Mouse (Mus musculus) ZHBTc4 (cell line): Measurements from ENCODE around the gene Rxfp4.

Experiments
- DNase-seq: peaks from one replicate; pipeline ENCODE4 v3.0.0-alpha.2; 2011; ENCODE audit warnings: low read depth, low spot score

Gene Rxfp4

DNA sequence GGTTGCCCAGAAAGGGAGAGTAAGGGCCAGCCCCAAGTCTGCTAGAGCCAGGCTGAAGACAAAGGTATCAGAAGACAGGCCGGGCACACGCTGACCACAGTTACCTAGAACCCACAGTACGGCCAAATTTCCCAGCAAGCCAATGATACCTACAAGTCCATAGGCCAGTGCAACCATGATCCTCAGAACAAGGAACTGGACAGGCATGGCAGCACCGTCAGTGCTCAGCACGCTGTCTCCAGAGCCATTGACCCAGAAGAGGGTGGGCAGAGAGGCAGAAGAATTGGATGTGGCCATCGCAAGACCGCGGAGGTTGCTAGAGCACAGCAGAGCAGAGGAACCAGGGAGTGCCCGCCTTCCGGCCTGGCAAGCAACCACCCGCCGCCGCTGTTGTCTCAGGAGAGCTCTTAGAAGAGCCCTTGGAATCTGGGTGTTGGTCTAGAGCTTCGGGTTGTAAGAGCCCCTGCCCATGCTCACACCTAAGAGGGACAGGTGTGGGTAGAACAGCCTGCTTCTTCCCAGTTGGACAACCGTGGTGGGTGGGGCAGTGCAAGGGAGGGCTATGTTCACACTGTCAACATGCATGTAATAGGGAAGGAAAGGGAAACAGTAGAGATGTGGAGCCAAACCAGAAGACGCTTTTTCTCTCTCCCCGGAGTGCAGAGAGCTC, at the start of gene Rxfp4:
Gene Rxfp4 (minus strand): TSS at position 297 of the 670 bp plus-strand sequence.
- peak; percentile 33 for DNase-seq

DNA sequence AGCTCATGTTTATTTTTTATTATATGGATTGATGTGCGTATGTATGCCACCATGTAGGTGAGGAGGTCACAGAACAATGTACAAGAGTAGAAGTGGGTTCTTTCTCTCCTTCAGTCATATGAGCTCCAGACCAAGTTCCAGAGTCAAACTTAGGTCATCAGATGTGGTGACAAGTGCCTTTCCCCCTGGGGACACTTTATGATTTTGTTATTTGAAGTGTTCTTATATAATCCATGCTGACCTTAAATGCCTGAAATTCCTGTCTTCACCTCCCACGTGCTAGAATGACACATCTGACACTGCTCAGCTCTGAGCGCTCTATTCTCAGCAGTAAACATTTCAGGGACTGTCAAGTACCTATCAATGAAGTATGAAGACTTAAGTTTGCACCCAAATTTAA, 48.3 kb upstream of the Rxfp4 start:
- no peak for DNase-seq

DNA sequence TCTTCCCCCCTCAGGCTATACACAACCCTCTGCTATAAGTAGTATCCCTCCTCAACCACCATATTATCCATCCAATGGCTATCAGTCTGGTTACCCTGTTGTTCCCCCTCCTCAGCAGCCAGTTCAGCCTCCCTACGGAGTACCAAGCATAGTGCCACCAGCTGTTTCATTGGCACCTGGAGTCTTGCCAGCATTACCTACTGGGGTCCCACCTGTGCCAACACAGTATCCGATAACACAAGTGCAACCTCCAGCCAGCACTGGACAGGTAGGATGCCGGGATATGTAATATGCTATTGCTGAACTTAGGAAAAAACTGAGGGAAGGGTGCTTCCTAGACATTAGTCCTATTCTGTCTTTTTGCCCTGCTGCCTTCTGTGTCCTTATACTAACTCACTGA, 47.3 kb upstream of the Rxfp4 start:
- no peak for DNase-seq

DNA sequence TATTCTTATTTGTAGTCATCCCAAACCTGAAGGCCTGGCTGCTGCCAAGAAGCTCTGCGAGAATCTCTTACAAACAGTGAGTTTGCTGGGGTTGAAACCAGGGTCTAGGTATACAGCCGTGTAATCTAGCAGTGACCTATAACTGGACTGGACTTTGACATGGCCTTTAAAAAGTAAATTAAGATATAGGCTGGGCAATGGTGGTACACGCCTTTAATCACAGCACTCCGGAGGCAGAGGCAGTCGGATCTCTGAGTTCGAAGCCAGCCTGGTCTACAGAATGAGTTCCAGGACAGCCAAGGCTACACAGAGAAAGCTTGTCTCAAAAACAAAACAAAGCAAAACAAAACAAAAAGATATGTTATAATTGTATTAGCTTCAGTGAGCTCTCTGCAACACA, 45.9 kb upstream of the Rxfp4 start:
- DNase-seq, result no peak

DNA sequence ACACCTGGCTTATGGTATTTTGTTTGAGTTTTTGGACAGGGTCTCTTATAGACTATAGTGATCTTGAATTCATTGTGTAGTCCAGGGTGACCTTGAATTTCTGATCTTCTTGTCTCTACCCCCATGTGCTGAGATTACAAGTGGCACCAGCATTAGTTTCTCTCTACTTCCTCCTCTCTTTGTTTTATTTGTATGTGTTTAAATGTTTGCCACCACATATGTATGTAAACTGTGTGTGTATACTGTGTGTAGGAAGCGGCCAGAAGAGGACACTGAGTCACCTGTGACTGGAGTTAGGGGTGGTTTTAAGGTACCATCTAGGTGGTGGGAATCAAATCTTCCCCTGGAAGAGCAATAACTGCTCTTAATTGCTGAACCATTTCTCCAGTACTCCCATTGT, 45.1 kb upstream of the Rxfp4 start:
- DNase-seq, result no peak

DNA sequence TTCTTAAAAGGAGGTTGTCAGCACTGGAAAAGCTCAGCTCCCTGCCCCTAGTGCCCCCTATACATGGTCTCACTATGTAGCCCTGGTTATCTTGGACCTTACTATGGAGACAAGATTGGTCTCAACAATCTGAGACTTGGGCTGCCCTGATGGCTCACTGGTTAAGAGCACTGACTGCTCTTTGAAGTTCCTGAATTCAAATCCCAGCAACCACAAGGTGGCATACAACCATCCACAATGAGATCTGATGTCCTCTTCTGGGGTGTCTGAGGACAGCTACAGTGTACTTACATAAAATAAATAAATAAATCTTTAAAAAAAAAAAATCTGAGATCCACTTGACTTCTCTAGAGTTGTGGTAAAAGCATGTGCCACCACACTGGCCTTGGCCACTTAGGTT, 42.6 kb upstream of the Rxfp4 start:
- DNase-seq, result no peak

DNA sequence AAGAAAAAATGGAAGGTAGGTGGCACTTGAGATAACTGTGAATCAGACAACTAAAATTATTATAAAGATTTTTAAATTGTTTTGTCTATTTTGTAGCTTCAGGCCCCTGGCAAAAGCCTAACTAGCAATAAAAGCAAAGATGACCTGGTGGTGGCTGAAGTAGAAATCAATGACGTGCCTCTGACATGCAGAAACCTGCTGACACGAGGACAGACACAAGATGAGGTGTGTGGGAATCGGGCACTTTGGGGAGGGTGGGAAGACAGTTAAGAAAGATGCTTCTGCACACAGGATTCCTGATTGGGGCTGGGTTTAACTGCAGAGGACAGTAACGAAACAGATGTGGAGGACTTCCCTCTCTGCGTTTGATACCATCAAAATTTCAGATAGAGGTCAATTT, 36.1 kb upstream of the Rxfp4 start:
- no peak for DNase-seq

DNA sequence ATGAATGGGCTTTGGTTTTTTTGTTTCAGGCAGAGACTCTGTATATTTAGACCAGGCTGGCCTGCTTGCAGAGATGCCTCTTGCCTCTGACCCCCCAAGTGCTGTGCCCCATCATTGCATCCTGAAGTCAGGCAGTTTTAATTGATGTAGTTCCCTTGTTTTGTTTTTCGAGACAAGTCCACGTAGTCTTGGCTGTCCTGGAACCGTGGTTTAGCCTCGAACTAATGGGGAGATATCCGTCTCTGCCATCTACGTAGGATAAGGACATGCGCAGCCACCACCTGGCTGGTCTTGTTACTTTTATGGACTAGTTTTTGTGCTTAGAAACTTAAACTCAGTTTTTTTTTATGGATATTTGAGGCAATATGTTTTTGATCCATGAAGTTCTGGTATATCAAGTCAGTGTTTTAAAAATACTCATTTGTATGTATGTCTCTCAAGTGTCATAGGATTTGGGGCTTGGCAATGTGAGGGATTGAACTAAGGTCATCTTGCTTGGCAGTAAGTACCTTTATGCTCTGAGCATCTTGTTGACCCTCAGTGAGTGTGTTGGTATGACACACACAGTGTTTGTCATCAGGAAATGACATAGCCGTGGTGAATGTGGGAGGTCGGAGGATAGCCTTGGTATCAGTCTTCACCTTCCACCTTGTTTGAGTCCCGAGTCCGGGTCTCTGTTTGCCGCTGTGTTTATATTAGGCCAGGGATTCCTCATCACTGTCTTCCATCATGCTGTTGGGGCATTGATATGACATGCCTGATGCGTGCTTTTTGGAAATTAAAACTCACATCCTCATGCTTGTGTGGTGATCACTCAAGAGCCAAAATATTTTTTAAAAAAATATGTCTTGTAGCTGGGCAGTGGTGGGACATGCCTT, 34.0 kb upstream of the Rxfp4 start:
- DNase-seq, result no peak

DNA sequence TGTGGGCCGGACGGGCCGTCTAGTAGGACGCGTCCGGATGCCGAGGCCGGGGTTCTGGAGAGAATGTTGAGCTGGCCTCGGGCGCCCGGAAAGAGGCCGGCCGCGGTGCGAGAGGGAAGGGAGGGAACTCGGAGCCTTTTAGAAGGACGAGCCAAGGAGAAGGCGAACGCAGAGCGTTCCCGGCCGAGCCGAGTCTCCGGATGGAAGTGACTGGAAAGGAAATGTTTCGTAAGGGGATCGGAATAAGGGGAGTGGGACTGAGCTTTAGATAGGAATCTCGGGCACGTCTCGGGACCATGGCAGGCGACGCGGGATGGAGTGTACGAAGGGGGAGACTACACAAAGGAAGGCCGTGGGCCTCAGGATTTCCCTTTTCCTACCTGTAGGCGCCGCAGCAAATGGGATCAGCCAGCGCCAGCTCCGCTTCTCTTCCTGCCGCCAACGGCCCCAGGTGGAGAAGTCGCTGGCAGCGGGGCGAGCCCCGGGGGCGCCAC, 33.1 kb upstream of the Rxfp4 start:
- peak; percentile 82 for DNase-seq

DNA sequence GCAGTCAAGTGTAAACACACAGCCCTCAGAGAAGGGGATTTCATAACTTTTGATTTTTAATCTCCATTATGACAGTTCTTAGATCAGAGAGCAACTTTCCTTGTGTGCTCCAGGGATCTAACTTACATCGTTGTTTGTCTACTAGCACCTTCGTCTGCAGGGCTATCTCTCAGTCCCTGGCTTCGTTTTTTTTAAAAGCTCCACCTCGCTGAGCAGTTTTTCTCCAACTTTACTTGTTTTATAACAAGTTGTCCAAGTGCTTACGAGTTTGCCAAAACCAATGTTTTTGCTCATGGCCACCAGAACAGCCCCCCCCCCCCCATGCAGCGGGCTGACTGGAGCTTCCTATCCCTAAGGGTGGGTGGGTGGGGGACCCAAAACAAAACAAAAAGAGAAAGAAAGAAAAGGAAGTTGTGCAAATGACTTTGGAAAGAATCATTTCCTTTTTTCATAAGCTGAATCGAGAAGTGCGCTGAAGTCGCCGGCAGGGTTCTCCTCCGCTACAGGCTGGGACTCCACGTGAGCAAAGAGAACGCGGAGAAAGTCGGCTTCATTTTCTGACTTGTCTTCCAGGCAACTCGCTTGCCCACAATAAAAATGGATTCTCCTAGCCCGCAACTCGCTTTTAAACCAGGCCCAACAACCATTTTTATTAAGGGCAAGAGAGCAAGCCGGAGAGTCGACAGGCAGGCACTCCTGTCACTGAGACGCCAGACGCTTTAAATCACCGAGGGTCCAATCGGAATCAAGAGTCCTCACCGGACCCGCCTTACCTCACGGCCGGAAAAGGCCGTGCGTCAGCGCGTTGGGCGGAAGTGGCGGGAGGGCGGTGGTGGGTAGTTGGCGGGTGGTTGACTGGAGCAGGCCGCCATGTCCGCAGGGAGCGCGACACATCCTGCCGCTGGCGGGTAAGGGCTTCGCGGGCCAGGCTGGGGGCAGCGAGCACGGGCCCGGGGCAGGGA, 32.3 kb upstream of the Rxfp4 start, which contains the start of gene Khdc4:
Gene Khdc4 (plus strand): TSS at position 824 of the 962 bp plus-strand sequence.
- peak; percentile 100 for DNase-seq

DNA sequence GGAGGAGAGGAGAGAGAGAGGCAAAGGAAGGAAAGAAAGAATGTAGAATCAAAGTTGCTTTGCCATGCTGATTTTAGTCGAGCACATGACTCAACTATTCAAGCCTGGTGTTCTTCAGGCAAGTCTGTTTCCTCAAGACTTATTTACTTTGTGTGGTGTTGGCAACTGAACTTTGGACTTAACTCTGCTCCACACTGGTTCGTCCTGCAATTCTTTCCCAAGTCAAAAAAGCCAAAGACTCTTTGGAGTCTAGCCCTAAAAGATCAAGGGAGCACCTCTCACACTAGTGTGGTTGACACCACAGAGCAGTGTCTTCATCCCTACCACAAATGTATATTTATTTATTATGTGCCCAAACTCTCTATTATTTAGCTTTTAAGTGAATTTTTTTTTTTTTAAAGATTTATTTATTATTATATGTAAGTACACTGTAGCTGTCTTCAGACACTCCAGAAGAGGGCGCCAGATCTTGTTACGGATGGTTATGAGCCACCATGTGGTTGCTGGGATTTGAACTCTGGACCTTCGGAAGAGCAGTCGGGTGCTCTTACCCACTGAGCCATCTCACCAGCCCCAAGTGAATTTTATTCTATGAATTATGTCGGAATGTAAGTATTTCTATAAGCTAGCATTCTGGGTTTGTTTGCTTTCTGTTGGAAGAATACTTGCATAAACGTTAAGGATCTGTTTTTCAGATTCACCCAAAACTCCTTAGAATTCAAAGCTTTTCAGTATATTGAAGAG, 31.5 kb upstream of the Rxfp4 start:
- no peak for DNase-seq

DNA sequence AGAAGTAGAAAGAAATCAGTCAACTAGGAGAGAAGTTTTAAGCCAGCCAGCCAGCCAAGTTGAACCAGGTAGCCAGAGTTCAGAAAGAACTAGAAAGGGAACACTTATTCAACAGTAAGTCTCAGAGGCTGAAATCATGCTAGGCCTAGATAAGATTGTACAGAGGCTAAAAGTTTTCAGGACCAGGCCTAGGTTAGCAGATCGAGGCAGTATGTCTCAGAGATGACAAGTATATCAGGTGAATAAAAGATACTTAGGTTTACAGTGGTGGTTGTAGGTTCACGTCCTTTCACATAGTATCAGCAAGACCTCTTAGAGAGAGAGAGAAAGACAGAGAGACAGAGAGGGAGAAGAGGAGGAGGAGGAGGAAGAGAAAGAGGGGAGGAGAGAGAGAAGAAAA, 30.9 kb upstream of the Rxfp4 start:
- no peak for DNase-seq

DNA sequence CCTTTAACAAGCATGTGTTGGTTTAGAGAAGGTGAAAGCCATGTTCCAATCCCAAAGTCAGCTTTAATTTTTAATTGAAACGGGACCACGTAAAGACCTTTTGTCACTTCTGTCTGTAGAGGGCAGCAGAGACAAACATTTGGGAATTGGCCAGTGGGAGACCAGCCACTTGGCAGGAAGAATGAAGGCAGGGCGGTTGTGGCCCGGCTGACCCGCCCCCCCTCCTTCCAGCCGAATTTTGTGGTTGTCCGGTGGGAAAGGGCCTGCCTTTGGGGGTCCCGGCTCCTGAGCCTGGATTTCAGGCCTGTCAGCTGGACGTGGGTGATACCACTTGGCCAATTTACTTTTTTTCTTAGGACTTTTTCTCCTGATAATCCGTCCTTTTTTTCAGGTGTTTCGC, 24.5 kb upstream of the Rxfp4 start:
- peak; percentile 88 for DNase-seq

DNA sequence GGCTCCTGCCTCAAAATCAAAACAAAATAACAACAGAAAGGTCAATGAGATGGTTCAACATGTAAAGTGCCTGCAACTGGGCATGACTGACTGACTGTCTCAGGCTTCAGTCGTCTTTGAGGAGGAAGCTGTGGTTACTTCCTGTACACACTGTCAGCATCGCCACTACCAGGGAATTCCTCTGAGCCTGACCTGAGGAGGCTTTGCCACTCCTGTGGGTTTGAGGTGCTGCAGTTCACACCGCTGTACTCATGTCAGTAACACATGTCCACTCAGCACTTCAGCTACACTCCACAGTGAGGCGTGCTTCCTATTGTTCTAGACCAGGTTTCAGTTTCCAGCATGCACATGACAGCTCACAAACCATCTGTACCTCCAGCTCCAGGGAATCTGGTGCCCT, 11.2 kb upstream of the Rxfp4 start:
- no peak for DNase-seq

DNA sequence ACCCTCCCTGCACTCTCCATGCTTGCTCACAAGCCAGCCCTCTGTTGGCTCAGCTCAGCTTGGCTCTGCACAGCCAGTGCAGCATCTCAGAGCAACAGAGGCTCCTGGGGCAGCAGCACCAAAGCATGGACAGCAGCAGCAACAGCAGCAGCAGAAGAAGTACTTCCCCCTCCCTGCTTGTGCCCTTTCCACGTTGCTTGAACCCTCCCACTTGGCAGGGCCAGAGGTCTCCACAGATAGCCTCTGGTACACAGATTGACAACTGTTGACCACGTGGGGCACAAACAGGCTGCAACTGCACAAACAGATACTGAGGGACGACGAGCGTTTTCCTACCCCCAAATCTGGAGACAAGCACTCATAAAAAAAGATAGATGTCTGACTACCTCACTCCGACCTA, 6.9 kb upstream of the Rxfp4 start:
- DNase-seq, result no peak

DNA sequence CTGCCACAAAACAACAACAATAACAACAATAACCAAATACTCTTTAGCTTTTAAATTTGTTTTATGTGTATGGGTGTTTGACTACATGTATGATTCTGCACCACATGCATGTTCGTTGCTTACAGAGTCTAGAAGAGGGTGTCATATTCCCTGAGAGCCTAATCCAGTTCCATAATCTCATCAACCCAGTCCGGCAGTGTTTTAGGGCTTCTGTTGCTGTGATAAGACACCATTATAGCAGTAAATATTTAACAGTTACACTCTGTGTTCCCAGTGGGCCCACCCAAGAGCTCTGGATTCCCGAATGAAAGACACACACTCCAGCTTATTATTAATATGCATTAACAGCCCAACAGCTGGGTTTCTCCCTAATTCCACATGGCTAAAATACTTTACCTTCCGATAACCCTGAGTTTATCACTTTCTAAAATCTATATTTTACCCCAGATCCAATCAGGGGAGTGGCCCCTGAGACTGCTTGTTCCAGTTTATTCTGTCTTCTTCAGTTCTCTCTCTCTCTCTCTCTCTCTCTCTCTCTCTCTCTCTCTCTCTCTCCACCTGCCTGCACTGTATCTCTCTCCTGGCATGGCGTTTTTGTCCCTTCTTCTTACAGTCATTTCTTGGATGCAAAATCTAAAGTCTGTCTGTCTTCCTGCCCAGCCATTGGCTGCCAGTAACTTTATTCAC, 5.6 kb upstream of the Rxfp4 start:
- no peak for DNase-seq

DNA sequence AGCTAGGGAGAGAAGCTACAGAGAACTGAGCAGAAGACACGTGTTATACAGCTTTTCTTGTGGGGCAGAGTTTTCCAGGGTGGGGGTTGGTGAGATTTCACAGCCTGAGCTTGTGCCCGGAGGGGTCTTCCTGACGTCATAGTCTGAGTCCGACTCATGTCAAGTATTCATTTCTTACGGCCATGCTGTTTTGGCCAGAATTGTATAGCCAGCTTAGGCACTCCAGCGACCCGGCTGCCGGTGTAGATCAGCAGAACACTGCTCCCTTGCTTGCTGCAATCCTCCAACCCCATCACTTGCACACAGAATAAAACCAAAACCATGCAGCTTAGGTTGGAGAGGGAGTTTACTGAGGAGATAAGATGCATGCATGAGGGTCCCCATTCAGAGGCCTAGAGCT, 2.7 kb upstream of the Rxfp4 start:
- no peak for DNase-seq

DNA sequence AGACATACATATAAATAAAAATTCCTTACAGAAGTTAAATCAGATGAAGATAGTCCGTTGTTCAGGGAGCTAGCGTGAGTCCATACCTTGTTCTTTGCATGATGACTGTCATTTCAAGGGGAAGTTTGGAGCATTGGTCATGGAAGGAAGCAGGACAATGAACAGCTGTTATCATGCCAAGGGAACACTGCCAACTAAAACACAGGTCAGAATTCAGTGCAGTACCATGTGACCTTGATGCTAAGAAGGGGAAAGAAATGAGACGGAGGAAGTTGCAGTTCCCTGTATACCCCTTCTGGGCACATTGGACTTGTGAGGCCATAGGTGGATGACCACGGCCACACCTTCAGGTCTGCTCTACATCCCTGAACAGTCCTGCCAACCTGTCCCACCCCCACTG, 1.7 kb upstream of the Rxfp4 start:
- no peak for DNase-seq

DNA sequence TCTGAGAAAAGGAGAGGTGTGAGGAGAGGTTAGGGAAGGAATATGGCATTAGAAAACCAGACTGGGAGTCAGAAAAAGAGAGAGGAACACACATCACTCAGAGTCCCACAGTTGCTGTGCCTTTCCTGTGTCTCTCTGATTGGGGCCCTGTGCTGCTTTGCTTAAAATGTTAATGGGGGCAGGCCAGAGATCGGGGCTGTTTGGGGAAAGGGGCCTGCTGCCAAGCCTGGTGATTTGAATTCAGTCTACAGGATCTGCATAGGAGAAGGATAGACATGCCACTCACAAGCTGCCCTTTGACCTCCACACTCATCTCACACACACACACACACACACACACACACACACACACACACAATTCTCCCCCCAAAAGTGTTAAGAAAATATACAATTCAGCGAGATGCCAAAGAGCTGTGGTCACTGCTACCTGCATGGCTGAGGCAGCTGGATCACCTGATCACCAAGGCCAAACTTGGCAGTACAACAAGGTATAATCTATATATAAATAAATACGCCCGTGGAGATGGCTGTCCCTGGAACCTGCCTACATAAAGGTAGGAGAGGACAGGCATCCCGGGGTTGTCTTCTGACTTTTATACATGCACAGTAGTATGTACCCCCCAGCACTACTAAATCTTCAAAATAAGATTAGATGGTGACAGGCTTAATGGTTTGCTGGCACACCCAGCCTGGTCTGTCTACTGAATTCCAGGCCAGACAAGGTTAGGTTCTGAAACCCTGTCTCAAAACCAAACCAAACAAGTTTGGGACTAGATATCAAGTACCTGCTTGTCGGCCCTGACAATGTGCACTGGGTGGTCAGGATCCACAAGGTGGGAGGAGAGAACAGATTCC, 801 bp upstream of the Rxfp4 start:
- DNase-seq, result no peak
